Mouse (Mus musculus) MEL (cell line): ENCODE measurements around the gene Tmem82. TPM values are rescaled to one million over a fixed set of nuclear protein-coding genes. Genes with fewer than 3 reads are reported as not detected.
A peak's percentile ranks its signal among the peaks of the same experiment; 100 is the strongest.

Source experiments
- DNase-seq: peaks from one replicate; pipeline ENCODE4 v3.0.0; 2011; ENCODE audit warnings: low read depth, low spot score
- H3K27ac ChIP-seq: 2 replicates; pipeline ENCODE4 v1.5.1; 2012; ENCODE audit warnings: low read depth, mild to moderate bottlenecking, control low read depth, low read length, moderate library complexity; ENCODE audit not compliant: control insufficient read depth
- H3K27me3 ChIP-seq, 2 experiments: fragments of 150-350 bp in 1 of 2; sonication (generic) in 1 of 2; 2 replicates each; pipeline ENCODE4 v1.6.1; 2012; ENCODE audit warnings: low read length in 2 of 2, mild to moderate bottlenecking in 2 of 2, improper control_type of control experiment in 1 of 2, moderate library complexity in 1 of 2; ENCODE audit not compliant: insufficient read depth in 2 of 2, control insufficient read depth in 1 of 2
- H3K36me3 ChIP-seq, 2 experiments: 2 replicates each; pipeline ENCODE4 v1.6.1; 2012 to 2014; ENCODE audit warnings: low read length in 2 of 2, improper control_type of control experiment in 1 of 2, inconsistent platforms in 1 of 2, mild to moderate bottlenecking in 1 of 2; ENCODE audit not compliant: insufficient read depth in 2 of 2, control insufficient read depth in 1 of 2
- H3K4me1 ChIP-seq, 2 experiments: fragments of 150-350 bp in 1 of 2; sonication (generic) in 1 of 2; 2 replicates each; pipeline ENCODE4 v1.6.1; 2012; ENCODE audit warnings: low read length in 2 of 2, improper control_type of control experiment in 1 of 2, mild to moderate bottlenecking in 1 of 2; ENCODE audit not compliant: insufficient read depth in 2 of 2, control insufficient read depth in 1 of 2
- H3K4me3 ChIP-seq, 2 experiments: fragments of 150-350 bp in 1 of 2; sonication (generic) in 1 of 2; 2 replicates each; pipeline ENCODE4 v1.5.1; 2012; ENCODE audit warnings: low read depth in 2 of 2, low read length in 2 of 2, mild to moderate bottlenecking in 2 of 2, moderate library complexity in 2 of 2, control low read depth in 1 of 2, improper control_type of control experiment in 1 of 2; ENCODE audit not compliant: control insufficient read depth in 1 of 2, insufficient read depth in 1 of 2
- H3K79me2 ChIP-seq: 2 replicates; pipeline ENCODE4 v1.6.1; 2012; ENCODE audit warnings: mild to moderate bottlenecking, low read length, moderate library complexity; ENCODE audit not compliant: control insufficient read depth, poor library complexity, insufficient read depth
- H3K9ac ChIP-seq: 2 replicates; pipeline ENCODE4 v1.6.1; 2012; ENCODE audit warnings: low read depth, mild to moderate bottlenecking, control low read depth, low read length, moderate library complexity; ENCODE audit not compliant: control insufficient read depth, poor library complexity, severe bottlenecking
- H3K9me3 ChIP-seq: fragments of 150-350 bp; sonication (generic); replicated peaks from 2 replicates; pipeline ENCODE4 v1.6.1; 2012; ENCODE audit warnings: mild to moderate bottlenecking, low read length, improper control_type of control experiment, moderate library complexity; ENCODE audit not compliant: insufficient read depth
- BHLHE40 ChIP-seq: IDR thresholded peaks from 2 replicates; pipeline ENCODE4 v1.6.1; 2012; ENCODE audit warnings: low read depth, mild to moderate bottlenecking, inconsistent platforms, low read length, improper control_type of control experiment, borderline replicate concordance
- CHD1 ChIP-seq: IDR thresholded peaks from 2 replicates; pipeline ENCODE4 v1.6.1; 2012; ENCODE audit warnings: low read depth, mild to moderate bottlenecking, inconsistent platforms, low read length, improper control_type of control experiment
- CTCF ChIP-seq, 3 experiments: IDR thresholded peaks in 2 of 3; conservative IDR thresholded peaks in 1 of 3; 2 replicates each; pipeline ENCODE4 v1.5.1; 2011 to 2012; ENCODE audit warnings: low read length in 3 of 3, low read depth in 2 of 3, mild to moderate bottlenecking in 2 of 3, improper control_type of control experiment in 1 of 3, inconsistent platforms in 1 of 3, mixed read lengths in 1 of 3, moderate library complexity in 1 of 3; ENCODE audit not compliant: control insufficient read depth in 1 of 3, insufficient read depth in 1 of 3, poor library complexity in 1 of 3, severe bottlenecking in 1 of 3
- EP300 ChIP-seq, 2 experiments: IDR thresholded peaks; 2 replicates each; pipeline ENCODE4 v1.6.1; 2011; ENCODE audit warnings: improper control_type of control experiment in 2 of 2, low read length in 2 of 2, low read depth in 1 of 2, mild to moderate bottlenecking in 1 of 2
- GABPA ChIP-seq: IDR thresholded peaks from 2 replicates; pipeline ENCODE4 v1.6.1; 2012; ENCODE audit warnings: low read depth, mild to moderate bottlenecking, inconsistent platforms, low read length, improper control_type of control experiment, moderate library complexity
- GATA1 ChIP-seq: IDR thresholded peaks from 2 replicates; pipeline ENCODE4 v1.6.1; 2011; ENCODE audit warnings: low read depth, low read length, improper control_type of control experiment
- JUND ChIP-seq: IDR thresholded peaks from 2 replicates; pipeline ENCODE4 v1.6.1; 2011; ENCODE audit warnings: low read depth, mild to moderate bottlenecking, improper control_type of control experiment, low read length
- MXI1 ChIP-seq: IDR thresholded peaks from 2 replicates; pipeline ENCODE4 v1.6.1; 2011; ENCODE audit warnings: mild to moderate bottlenecking, low read depth, low read length, improper control_type of control experiment
- MYB ChIP-seq: IDR thresholded peaks from 2 replicates; pipeline ENCODE4 v1.6.1; 2011; ENCODE audit warnings: mild to moderate bottlenecking, low read depth, low read length, improper control_type of control experiment
- POLR2A ChIP-seq, 2 experiments: IDR thresholded peaks; 2 replicates each; pipeline ENCODE4 v1.6.1; 2011 to 2012; ENCODE audit warnings: low read length in 2 of 2, mild to moderate bottlenecking in 2 of 2, control low read depth in 1 of 2, improper control_type of control experiment in 1 of 2, low read depth in 1 of 2, moderate library complexity in 1 of 2; ENCODE audit not compliant: control insufficient read depth in 1 of 2, insufficient read depth in 1 of 2, poor library complexity in 1 of 2
- POLR2AphosphoS5 ChIP-seq: IDR thresholded peaks from 2 replicates; pipeline ENCODE4 v1.6.1; 2012; ENCODE audit warnings: low read depth, borderline replicate concordance, mild to moderate bottlenecking, inconsistent platforms, low read length, moderate library complexity, mixed read lengths
- RCOR1 ChIP-seq: IDR thresholded peaks from 2 replicates; pipeline ENCODE4 v1.6.1; 2012; ENCODE audit warnings: low read depth, mild to moderate bottlenecking, inconsistent platforms, low read length, improper control_type of control experiment
- TAL1 ChIP-seq: IDR thresholded peaks from 2 replicates; pipeline ENCODE4 v1.6.1; 2012; ENCODE audit warnings: mild to moderate bottlenecking, inconsistent platforms, low read length, moderate library complexity, mixed read lengths
- polyA plus RNA-seq, 2 experiments: library from polyadenylated mRNA; stranded (reverse) in 1 of 2; unstranded in 1 of 2; fragments of >175 nt in 1 of 2; fragments of >200 nt in 1 of 2; gene quantifications; 2 replicates each; pipeline versions ENCODE4 v1.2.1 to v1.2.4; 2012; ENCODE audit warnings: low replicate concordance in 2 of 2, low read depth in 1 of 2; ENCODE audit not compliant: insufficient read length in 2 of 2, insufficient read depth in 1 of 2, missing spikeins in 1 of 2
- total RNA-seq: library from RNA; depleted of rRNA; stranded (reverse); fragments of 300-350 nt; gene quantifications from 2 replicates; pipeline ENCODE4 v1.2.3, GENCODE M21; 2012

Tmem82 gene
- total and polyA plus RNA-seq, 3 experiments = 0.21 TPM; not detected in 2

- TF ChIP-seq MYB (no peak), GABPA (no peak), MXI1 (no peak), JUND (no peak)
- Histone ChIP-seq H3K4me3 (no peak overlapping the region), H3K4me1 (peaks cover 0 to 11% of the 10 kb centered on the region in 2 experiments; a peak in 1 of 4 replicates), H3K79me2 (no peaks in the 10 kb centered on the region), H3K27me3 (no peaks in the 10 kb centered on the region), H3K27ac (no peak overlapping the region), H3K36me3 (no peaks in the 10 kb centered on the region), H3K9ac (no peak overlapping the region), H3K9me3 (no peaks in the 10 kb centered on the region)
- DNase-seq = no peak
Measured at GRCm38 (mm10) chr4:141581051-141581450, 37.4 kb downstream of the Tmem82 start.

GRCm38 (mm10) chr4:141578833-141579232, 39.6 kb downstream of the Tmem82 start:
- Histone ChIP-seq H3K4me1 (peaks cover 0 to 11% of the 10 kb centered on the region in 2 experiments; a peak in 1 of 4 replicates), H3K4me3 (no peak overlapping the region), H3K36me3 (no peaks in the 10 kb centered on the region), H3K9ac (no peak overlapping the region), H3K9me3 (no peaks in the 10 kb centered on the region), H3K79me2 (no peaks in the 10 kb centered on the region), H3K27me3 (no peaks in the 10 kb centered on the region), H3K27ac (no peak overlapping the region)
- TF ChIP-seq POLR2A (IDR thresholded peaks at IDR 0.05; ENCODE audit: control insufficient read depth in 1 of 2, insufficient read depth in 1 of 2, low read depth in 1 of 2, low read length in 2 of 2, poor library complexity in 1 of 2) (no peak), GATA1 (peak; percentile 50; the same call in 1 of the 2 replicates), EP300 (IDR thresholded peaks at IDR 0.05; ENCODE audit: low read depth in 1 of 2, low read length in 2 of 2) (peak; percentile 52 to 55; a peak in 2 of 4 replicates), RCOR1 (peak; percentile 52; the same call in 1 of the 2 replicates), BHLHE40 (no peak), TAL1 (peak; percentile 41; the same call in 1 of the 2 replicates), MYB (peak; percentile 44; the same call in 1 of the 2 replicates), JUND (no peak), CHD1 (no peak)
- peak; percentile 62 for DNase-seq

- Histone ChIP-seq H3K4me1 (peaks cover 0 to 11% of the 10 kb centered on the region in 2 experiments; a peak in 1 of 4 replicates), H3K9me3 (no peaks in the 10 kb centered on the region), H3K27me3 (peaks cover 0 to 2% of the 10 kb centered on the region in 2 experiments; a peak in 2 of 4 replicates), H3K4me3 (no peak overlapping the region), H3K27ac (no peak overlapping the region), H3K79me2 (no peaks in the 10 kb centered on the region), H3K9ac (no peak overlapping the region), H3K36me3 (no peaks in the 10 kb centered on the region)
- peak; percentile 43 to 66 (median 51) for TF ChIP-seq CTCF (IDR thresholded peaks at IDR 0.05 in 2 of 3, conservative IDR thresholded peaks at IDR 0.05 in 1 of 3; ENCODE audit: control insufficient read depth in 1 of 3, insufficient read depth in 1 of 3, low read depth in 2 of 3, low read length in 3 of 3, poor library complexity in 1 of 3, severe bottlenecking in 1 of 3)
- no peak for TF ChIP-seq POLR2AphosphoS5
- DNase-seq = peak; percentile 30
Measured at GRCm38 (mm10) chr4:141576877-141577276, 41.6 kb downstream of the Tmem82 start.
